In genomic region chr1:87154501-87155120, GRCm38 (mm10) we compare ENCODE assay signal across 9 mouse cellular contexts. TPM values are rescaled to one million over a fixed set of nuclear protein-coding genes. Genes with fewer than 3 reads are reported as not detected.
DNase-seq lines count a peak whose midpoint lies in the region; ATAC-seq lines count a peak whose summit lies in the region.
"Had no signal": no experiment of that assay in that cellular context is flagged by ENCODE, and none has a peak within 500 bp of the region (broad histone marks: within the 10 kb centered on the region; RNA-seq: fewer than 3 reads in every experiment).

No protein-coding gene starts in this region.

- peaks cover 85% of the 10 kb centered on the region for H3K27me3 ChIP-seq in forebrain, embryonic 15.5 days
- H3K27me3 ChIP-seq in liver, embryonic 13.5 days: peaks cover 95% of the 10 kb centered on the region

- H3K36me3 ChIP-seq in forebrain, embryonic 15.5 days: no peaks in the 10 kb centered on the region
- H3K36me3 ChIP-seq in liver, embryonic 13.5 days: no peaks in the 10 kb centered on the region

- H3K27ac ChIP-seq in forebrain, embryonic 15.5 days (replicated peaks): no peak overlapping the region
- no peak overlapping the region for H3K27ac ChIP-seq in liver, embryonic 13.5 days

- H3K4me2 ChIP-seq in forebrain, embryonic 15.5 days (replicated peaks): peak overlapping the region; percentile 68
- peak overlapping the region; percentile 34 for H3K4me2 ChIP-seq in liver, embryonic 13.5 days

- H3K4me3 ChIP-seq in forebrain, embryonic 15.5 days: peak overlapping the region; percentile 47
- peak overlapping the region; percentile 19 for H3K4me3 ChIP-seq in liver, embryonic 13.5 days (replicated peaks)

- H3K4me1 ChIP-seq in forebrain, embryonic 15.5 days: peaks cover 30% of the 10 kb centered on the region
- H3K4me1 ChIP-seq in liver, embryonic 13.5 days (replicated peaks): peaks cover 4% of the 10 kb centered on the region; the same call in 1 of the 2 replicates

- ATAC-seq in forebrain, embryonic 15.5 days (replicated peaks): 0 out of 2 replicates have a peak, but pooled peaks have one; percentile 3
- no peak for ATAC-seq in liver, embryonic 13.5 days (ENCODE audit: low read depth)

- DNase-seq in retina, embryonic 14.5 days (ENCODE audit: low spot score): peak; percentile 43
- no peak for DNase-seq in retina, postnatal 1 day
- DNase-seq in liver, embryonic 13.5 days: no peak
- no peak for DNase-seq in right cerebral cortex, postnatal 10 days (ENCODE audit: low spot score in 2 of 2)
- no peak for DNase-seq in ovary, postnatal 10 days (ENCODE audit: low spot score)
- DNase-seq in cerebellum, adult 8-10 months: no peak
- DNase-seq: adrenal gland, adult 8-10 months; lung, adult 2 months had no signal

- H3K9ac ChIP-seq in forebrain, embryonic 15.5 days (replicated peaks): peak overlapping the region; percentile 29; the same call in 1 of the 2 replicates
- H3K9ac ChIP-seq in liver, embryonic 13.5 days: no peak overlapping the region

- WGBS in forebrain, embryonic 15.5 days: 1% methylated on average over 58 of the region's 58 CpGs
- 3% methylated on average over 57 of the region's 58 CpGs for WGBS in liver, embryonic 13.5 days (ENCODE audit: insufficient replicate concordance)

- no peaks in the 10 kb centered on the region for H3K9me3 ChIP-seq in forebrain, embryonic 15.5 days
- no peaks in the 10 kb centered on the region for H3K9me3 ChIP-seq in liver, embryonic 13.5 days (replicated peaks)

RNA-seq across cellular contexts. Expression of gene Ecel1, which starts 1.7 kb away (rescaled TPM):
- polyA plus RNA-seq in forebrain, embryonic 15.5 days (2015; fragmentation: Nextera tagmentation; extraction: Ambion mirVana): 19.4 and 21.1 TPM in 2 replicates
- polyA plus RNA-seq in liver, embryonic 13.5 days (2015; fragmentation: Nextera tagmentation; extraction: Ambion mirVana): 0.12 TPM in 1 of 2 replicates, not detected in the other
- polyA plus RNA-seq: lung, adult 2 months had no signal

RNA-seq across cellular contexts. Expression of gene Prss56, which starts 28.5 kb away (rescaled TPM):
- polyA plus RNA-seq in forebrain, embryonic 15.5 days (2015; fragmentation: Nextera tagmentation; extraction: Ambion mirVana): 0.92 and 1.2 TPM in 2 replicates
- polyA plus RNA-seq in liver, embryonic 13.5 days (2015; fragmentation: Nextera tagmentation; extraction: Ambion mirVana): not detected in 2 replicates
- polyA plus RNA-seq: lung, adult 2 months had no signal

RNA-seq across cellular contexts. Expression of gene Akp3, which starts 29.8 kb away (rescaled TPM):
- polyA plus RNA-seq in forebrain, embryonic 15.5 days (2015; fragmentation: Nextera tagmentation; extraction: Ambion mirVana): not detected in 2 replicates
- polyA plus RNA-seq in liver, embryonic 13.5 days (2015; fragmentation: Nextera tagmentation; extraction: Ambion mirVana): not detected in 2 replicates
- polyA plus RNA-seq: lung, adult 2 months had no signal

RNA-seq across cellular contexts. Expression of gene Chrnd, which starts 35.8 kb away (rescaled TPM):
- polyA plus RNA-seq in forebrain, embryonic 15.5 days (2015; fragmentation: Nextera tagmentation; extraction: Ambion mirVana): not detected in 2 replicates
- 0.13 TPM in 1 of 2 replicates, not detected in the other for polyA plus RNA-seq in liver, embryonic 13.5 days (2015; fragmentation: Nextera tagmentation; extraction: Ambion mirVana)

RNA-seq across cellular contexts. Expression of gene Chrng, which starts 49.8 kb away (rescaled TPM):
- polyA plus RNA-seq in forebrain, embryonic 15.5 days (2015; fragmentation: Nextera tagmentation; extraction: Ambion mirVana): not detected in 2 replicates
- polyA plus RNA-seq in liver, embryonic 13.5 days (2015; fragmentation: Nextera tagmentation; extraction: Ambion mirVana): 0.34 and 0.70 TPM in 2 replicates

Comparison
In these comparisons a context has a peak if more than half of its experiments do, and no peak if none do; other contexts are left out.
1. RNA of gene Ecel1, which starts 1.7 kb away (polyA plus RNA-seq): 19.4 to 21.1 TPM in forebrain, embryonic 15.5 days; 0.12 TPM in liver, embryonic 13.5 days; every median in the first group is over 10 times any median in the second.